Mouse (Mus musculus): Measurements from ENCODE around the gene B4galt7.
A peak's percentile ranks its signal among the peaks of the same experiment; 100 is the strongest.

- peak; percentile 95 for TF ChIP-seq CTCF (IDR thresholded peaks at IDR 0.05; ENCODE audit: low read depth)
- TF ChIP-seq EP300 (IDR thresholded peaks at IDR 0.05; ENCODE audit: low read depth), result no peak
Observed at GRCm38 (mm10) chr13:55634639-55635127, 35.0 kb downstream of the B4galt7 start, which contains the start of gene Ddx46.
